ENCODE assay signal across 25 mouse cellular contexts in the genomic region with DNA sequence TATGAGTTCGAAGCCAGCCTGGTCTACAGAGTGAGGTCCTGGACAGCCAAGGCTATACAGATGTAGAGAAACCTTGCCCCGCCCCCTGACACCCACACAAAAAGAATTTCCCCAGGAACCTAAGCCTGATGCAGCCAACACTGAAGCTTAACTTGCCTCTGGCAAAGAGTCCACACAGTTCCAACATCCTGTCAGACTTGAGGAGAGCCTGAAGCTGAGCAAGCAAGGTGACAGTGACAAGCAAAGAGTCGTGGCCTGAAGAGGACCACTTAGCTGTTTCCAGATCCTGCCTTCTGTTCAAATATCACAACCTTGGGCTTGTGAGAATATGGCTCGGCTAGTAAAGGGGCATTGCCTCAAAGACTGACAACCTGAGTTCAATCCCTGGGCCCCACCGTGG. TPM values are rescaled to one million over a fixed set of nuclear protein-coding genes. Genes with fewer than 3 reads are reported as not detected.
DNase-seq lines count a peak whose midpoint lies in the region; ATAC-seq and TF ChIP-seq lines count a peak whose summit lies in the region.
"Had no signal": no experiment of that assay in that cellular context is flagged by ENCODE, and none has a peak within 500 bp of the region (broad histone marks: within the 10 kb centered on the region; RNA-seq: fewer than 3 reads in every experiment).

No protein-coding gene starts in this region.

- H3K9me3 ChIP-seq in heart, embryonic 10.5 days: no peaks in the 10 kb centered on the region
- H3K9me3 ChIP-seq: embryonic facial prominence, embryonic 12.5 days; embryonic facial prominence, embryonic 15.5 days; hindbrain, embryonic 10.5 days; hindbrain, embryonic 15.5 days had no signal

- no peak for DNase-seq in heart, adult 2 months
- DNase-seq in heart, embryonic 10.5 days (ENCODE audit: low spot score): no peak
- no peak for DNase-seq in layer of hippocampus, adult 2 months (ENCODE audit: low spot score in 2 of 2)
- DNase-seq in layer of hippocampus, postnatal 10 days (ENCODE audit: low spot score in 2 of 2): no peak
- DNase-seq in NIH3T3 (ENCODE audit: low read depth): peak; percentile 30
- DNase-seq in induced T-regulatory cell, adult 2 months (ENCODE audit: low read depth): peak; percentile 14
- DNase-seq in thymus, postnatal 10 days (ENCODE audit: low spot score in 2 of 2): no peak
- DNase-seq: adrenal gland, adult 8-10 months; adrenal gland, postnatal 25 days; cerebellum, adult 11 months; cerebellum, adult 2 months; cerebellum, adult 9-11 months; cerebellum, postnatal 25 days; forebrain, postnatal 0 days; gastrocnemius, postnatal 14 days; heart, adult 18-20 months; kidney, adult 8-10 months had no signal

- 61% methylated on average over 5 of the region's 5 CpGs for WGBS in heart, adult 2 months
- WGBS in heart, embryonic 10.5 days: 56% methylated on average over 5 of the region's 5 CpGs

- no peak overlapping the region for H3K4me3 ChIP-seq in heart, adult 2 months
- H3K4me3 ChIP-seq in heart, embryonic 10.5 days: no peak overlapping the region
- H3K4me3 ChIP-seq in layer of hippocampus, adult 2 months: no peak overlapping the region
- H3K4me3 ChIP-seq: embryonic facial prominence, embryonic 12.5 days; embryonic facial prominence, embryonic 15.5 days; hindbrain, embryonic 10.5 days; hindbrain, embryonic 15.5 days had no signal

- H3K79me2 ChIP-seq in heart, adult 2 months (replicated peaks; ENCODE audit: control insufficient read depth, insufficient read depth, low read length): no peaks in the 10 kb centered on the region

- no peak for TF ChIP-seq EP300 in heart, adult 2 months (IDR thresholded peaks at IDR 0.05; ENCODE audit: insufficient read depth, low read depth, low read length)

- intact Hi-C loops in heart, adult 2 months (cut with DNase I): no loop called here

- no peaks in the 10 kb centered on the region for H3K36me3 ChIP-seq in heart, adult 2 months (ENCODE audit: control insufficient read depth, insufficient read depth, low read length)
- H3K36me3 ChIP-seq in heart, embryonic 10.5 days: no peaks in the 10 kb centered on the region
- H3K36me3 ChIP-seq: embryonic facial prominence, embryonic 12.5 days; embryonic facial prominence, embryonic 15.5 days; hindbrain, embryonic 10.5 days; hindbrain, embryonic 15.5 days had no signal

- no peaks in the 10 kb centered on the region for H3K27me3 ChIP-seq in heart, adult 2 months (ENCODE audit: control insufficient read depth, insufficient read depth, low read length)
- peaks cover 10% of the 10 kb centered on the region; the same call in 1 of the 2 replicates for H3K27me3 ChIP-seq in heart, embryonic 10.5 days (ENCODE audit: insufficient read depth, poor library complexity, severe bottlenecking)
- H3K27me3 ChIP-seq: embryonic facial prominence, embryonic 12.5 days; embryonic facial prominence, embryonic 15.5 days had no signal

- no peak for ATAC-seq in frontal cortex, adult (ENCODE audit: low TSS enrichment)
- ATAC-seq: forebrain, embryonic 14.5 days; forebrain, postnatal 0 days; inflammation-experienced regulatory T-cells, adult 6 months; intestine, embryonic 16.5 days had no signal

- peaks cover 9% of the 10 kb centered on the region for H3K4me1 ChIP-seq in heart, adult 2 months (ENCODE audit: control insufficient read depth, insufficient read depth, low read length)
- H3K4me1 ChIP-seq in heart, embryonic 10.5 days: peaks cover 23% of the 10 kb centered on the region

- TF ChIP-seq CTCF in heart, adult 2 months (IDR thresholded peaks at IDR 0.05): no peak
- TF ChIP-seq CTCF in layer of hippocampus, adult 2 months (conservative IDR thresholded peaks at IDR 0.05): no peak

- no peak overlapping the region for H3K9ac ChIP-seq in heart, adult 2 months (ENCODE audit: low read depth, low read length)
- H3K9ac ChIP-seq: embryonic facial prominence, embryonic 12.5 days; embryonic facial prominence, embryonic 15.5 days; forebrain, postnatal 0 days; hindbrain, embryonic 15.5 days had no signal

- H3K27ac ChIP-seq in heart, adult 2 months: peak overlapping the region; percentile 47
- no peak overlapping the region for H3K27ac ChIP-seq in heart, embryonic 10.5 days
- H3K27ac ChIP-seq in layer of hippocampus, adult 2 months: peak overlapping the region; percentile 57; the same call in 1 of the 2 replicates
- H3K27ac ChIP-seq: embryonic facial prominence, embryonic 12.5 days; embryonic facial prominence, embryonic 15.5 days; hindbrain, embryonic 10.5 days; hindbrain, embryonic 15.5 days had no signal

- no peak for TF ChIP-seq POLR2A in heart, adult 2 months (IDR thresholded peaks at IDR 0.05; ENCODE audit: insufficient read depth, low read depth, low read length)

RNA-seq across cellular contexts. Expression of a gene that starts 3.0 kb away (rescaled TPM):
- total RNA-seq in heart, adult 2 months (2021): 10 to 100 TPM; 49.6 to 51.6 TPM
- polyA plus RNA-seq in heart, adult 2 months (2012; rRNA removed): 111 and 128 TPM in 2 replicates
- polyA plus RNA-seq in heart, embryonic 10.5 days (2016; fragmentation: Nextera tagmentation; extraction: Ambion mirVana): 5.8 and 9.5 TPM in 2 replicates
- total RNA-seq in layer of hippocampus, adult 2 months (2021): 10 to 100 TPM; 43.9 to 44.0 TPM
- total RNA-seq in layer of hippocampus, postnatal 10 days (2021): 10 to 100 TPM; 27.9 to 28.8 TPM

RNA-seq across cellular contexts. Expression of a gene that starts 18.9 kb away (rescaled TPM):
- 10 to 100 TPM; 34.3 to 38.0 TPM for total RNA-seq in heart, adult 2 months (2021)
- polyA plus RNA-seq in heart, adult 2 months (2012; rRNA removed): 27.8 and 31.4 TPM in 2 replicates
- 34.7 and 34.8 TPM in 2 replicates for polyA plus RNA-seq in heart, embryonic 10.5 days (2016; fragmentation: Nextera tagmentation; extraction: Ambion mirVana)
- total RNA-seq in layer of hippocampus, adult 2 months (2021): 100 to 1,000 TPM; 130 to 131 TPM
- total RNA-seq in layer of hippocampus, postnatal 10 days (2021): 100 to 1,000 TPM; 128 to 138 TPM

RNA-seq across cellular contexts. Expression of a gene that starts 19.2 kb away (rescaled TPM):
- 1 to 10 TPM; 7.0 to 8.4 TPM for total RNA-seq in heart, adult 2 months (2021)
- 9.4 and 16.0 TPM in 2 replicates for polyA plus RNA-seq in heart, adult 2 months (2012; rRNA removed)
- 29.5 and 31.6 TPM in 2 replicates for polyA plus RNA-seq in heart, embryonic 10.5 days (2016; fragmentation: Nextera tagmentation; extraction: Ambion mirVana)
- total RNA-seq in layer of hippocampus, adult 2 months (2021): 10 to 100 TPM; 45.6 to 47.1 TPM
- 10 to 100 TPM; 88.5 to 90.7 TPM for total RNA-seq in layer of hippocampus, postnatal 10 days (2021)

RNA-seq across cellular contexts. Expression of a gene that starts 42.9 kb away (rescaled TPM):
- total RNA-seq in heart, adult 2 months (2021): 100 to 1,000 TPM in 1 of 2 experiments, 10 to 100 TPM in 1; 93.6 to 108 TPM
- polyA plus RNA-seq in heart, adult 2 months (2012; rRNA removed): 134 and 145 TPM in 2 replicates
- 93.9 and 123 TPM in 2 replicates for polyA plus RNA-seq in heart, embryonic 10.5 days (2016; fragmentation: Nextera tagmentation; extraction: Ambion mirVana)
- total RNA-seq in layer of hippocampus, adult 2 months (2021): 10 to 100 TPM; 46.4 to 59.0 TPM
- 10 to 100 TPM; 52.3 to 54.7 TPM for total RNA-seq in layer of hippocampus, postnatal 10 days (2021)

Comparison
In these comparisons a context has a peak if more than half of its experiments do, and no peak if none do; other contexts are left out.
1. DNase-seq: peak in NIH3T3 (single experiment) and induced T-regulatory cell, adult 2 months (single experiment); none in heart, adult 2 months (0 of 2), heart, embryonic 10.5 days (single experiment), layer of hippocampus, adult 2 months (0 of 2), layer of hippocampus, postnatal 10 days (0 of 2) and thymus, postnatal 10 days (0 of 2).
2. RNA of a gene that starts 19.2 kb away (total RNA-seq): 88.5 to 90.7 TPM in layer of hippocampus, postnatal 10 days and 45.6 to 47.1 TPM in layer of hippocampus, adult 2 months; 7.0 to 8.4 TPM in heart, adult 2 months; every median in the first group is over 4 times any median in the second.